Mouse (Mus musculus): ENCODE data around the gene Olfr644. TPM values are rescaled to one million over a fixed set of nuclear protein-coding genes. Genes with fewer than 3 reads are reported as not detected.

Olfr644 gene
- not detected for total RNA-seq (2022)

DNA sequence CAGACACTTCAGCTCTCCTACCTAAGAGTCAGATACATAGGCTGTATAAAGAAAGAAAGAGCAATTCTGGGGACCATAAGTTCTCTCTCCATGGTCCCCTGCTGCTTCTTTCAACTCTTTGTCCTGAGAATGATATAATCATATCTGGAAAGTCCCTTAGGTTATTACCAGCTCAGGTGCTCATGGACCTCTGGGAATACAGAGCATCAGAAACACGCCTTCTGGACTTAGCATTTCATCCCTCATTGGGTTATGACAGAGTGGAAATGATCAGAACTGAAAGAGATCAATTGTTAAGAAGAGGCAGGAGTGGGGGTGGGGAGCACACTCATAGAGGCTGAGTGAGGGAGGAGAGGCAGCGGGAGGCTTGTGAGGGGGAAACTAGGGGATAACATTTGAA lies at the start of gene Olfr644:
Gene Olfr644 (minus strand): TSS at position 101 of the 400 bp plus-strand sequence.
- no peak for DNase-seq (ENCODE audit: low spot score in 2 of 2)

DNA sequence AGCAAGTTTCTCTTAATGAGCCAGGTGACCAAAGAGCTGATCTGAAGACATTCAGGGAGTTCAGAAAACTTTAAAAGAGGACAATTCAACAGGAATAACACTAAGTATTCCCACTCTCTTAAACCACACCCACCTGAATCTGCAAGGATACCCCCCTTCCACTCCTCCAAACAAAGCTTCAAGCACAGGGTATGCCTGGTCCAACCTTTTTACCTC lies 33.0 kb upstream of the Olfr644 start, which contains the start of gene Olfr646:
Gene Olfr646 (plus strand): TSS at position 117 of the 216 bp plus-strand sequence.
- DNase-seq (ENCODE audit: low spot score in 2 of 2) = no peak

DNA sequence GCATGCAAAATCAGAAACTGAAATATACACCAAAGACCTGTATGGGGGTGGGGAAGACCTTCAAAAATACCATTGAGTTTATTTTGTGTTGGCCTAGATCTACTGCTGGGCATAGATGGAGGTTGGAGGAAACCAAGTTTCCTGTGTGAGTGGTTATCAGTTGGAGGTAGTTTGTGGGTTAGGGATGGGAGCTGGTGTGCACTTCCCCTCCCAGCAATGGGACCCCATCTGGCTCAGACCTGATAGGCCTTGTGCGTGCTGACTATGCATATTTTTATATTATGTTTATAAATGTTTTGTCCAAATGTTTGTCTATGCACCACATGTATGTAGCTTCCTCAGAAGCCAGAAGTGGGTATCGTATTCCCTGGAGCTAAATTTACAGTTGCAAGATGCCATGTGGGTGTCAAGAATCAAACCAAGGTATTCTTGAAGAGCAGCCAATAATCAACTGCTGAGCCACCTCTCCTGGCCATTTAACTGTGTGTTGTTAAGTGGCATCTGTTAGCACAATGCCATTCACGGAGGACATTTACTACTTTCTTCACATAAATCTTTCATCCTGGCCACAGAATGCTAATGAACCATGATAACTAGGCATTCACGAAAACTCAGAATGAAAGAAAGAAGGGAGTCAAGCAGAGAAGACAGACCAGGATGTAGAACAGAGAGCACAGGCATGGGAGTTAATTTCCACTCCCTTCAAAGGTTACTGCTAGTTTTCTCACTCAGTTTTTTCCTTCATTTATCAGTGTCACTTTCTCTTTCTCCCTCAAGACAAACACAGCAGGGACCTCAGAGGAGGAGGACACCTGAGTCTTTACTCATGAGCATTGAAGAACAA lies 32.5 kb upstream of the Olfr644 start:
- DNase-seq (ENCODE audit: low spot score in 2 of 2) = no peak

GRCm38 (mm10) chr7:104085365-104085764 lies 13.7 kb upstream of the Olfr644 start, which contains the start of gene Olfr645:
TSS of gene Olfr645 (minus strand) at chr7:104085465.
- no peak for DNase-seq (ENCODE audit: low spot score in 2 of 2)

DNA sequence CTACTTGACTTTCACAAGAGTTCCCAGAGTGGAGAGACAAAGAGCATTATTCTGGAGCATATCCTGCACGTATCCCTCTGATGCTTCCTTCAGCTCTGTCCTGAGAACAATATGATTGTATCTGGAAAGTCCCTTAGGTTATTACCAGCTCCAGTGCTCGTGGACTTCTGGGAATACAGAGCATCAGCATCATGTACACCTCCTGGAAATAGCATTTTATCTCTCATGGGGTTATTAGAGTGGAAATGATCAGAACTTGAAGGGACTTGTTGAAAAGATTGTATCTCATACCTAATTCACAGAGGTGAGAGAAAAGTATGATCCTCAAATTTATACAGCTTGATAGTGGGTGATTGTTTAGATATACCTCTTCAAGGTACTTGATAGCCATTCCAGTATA lies 10.3 kb downstream of the Olfr644 start, which contains the start of gene 4930516K23Rik:
Gene 4930516K23Rik (minus strand): TSS at position 101 of the 400 bp plus-strand sequence.
- DNase-seq (ENCODE audit: low spot score in 2 of 2) = no peak

DNA sequence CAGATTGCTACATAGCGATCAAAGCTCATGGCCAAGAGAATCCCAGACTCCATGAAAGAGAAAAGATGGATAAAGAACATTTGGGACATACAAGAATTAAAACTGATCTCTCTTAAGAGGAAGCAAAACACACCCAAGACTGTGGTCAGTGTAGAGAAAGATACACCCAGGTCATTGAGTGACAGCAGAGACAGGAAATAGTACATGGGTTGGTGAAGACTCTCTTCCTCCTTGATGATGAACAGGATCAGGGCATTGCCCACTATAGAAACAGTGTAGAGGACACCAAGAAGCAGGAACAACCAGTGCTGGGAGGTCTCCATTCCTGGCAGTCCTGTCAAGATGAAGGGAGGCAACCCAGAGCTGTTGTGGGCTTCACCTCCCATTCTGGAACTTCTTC lies 12.5 kb downstream of the Olfr644 start:
- no peak for DNase-seq (ENCODE audit: low spot score in 2 of 2)

DNA sequence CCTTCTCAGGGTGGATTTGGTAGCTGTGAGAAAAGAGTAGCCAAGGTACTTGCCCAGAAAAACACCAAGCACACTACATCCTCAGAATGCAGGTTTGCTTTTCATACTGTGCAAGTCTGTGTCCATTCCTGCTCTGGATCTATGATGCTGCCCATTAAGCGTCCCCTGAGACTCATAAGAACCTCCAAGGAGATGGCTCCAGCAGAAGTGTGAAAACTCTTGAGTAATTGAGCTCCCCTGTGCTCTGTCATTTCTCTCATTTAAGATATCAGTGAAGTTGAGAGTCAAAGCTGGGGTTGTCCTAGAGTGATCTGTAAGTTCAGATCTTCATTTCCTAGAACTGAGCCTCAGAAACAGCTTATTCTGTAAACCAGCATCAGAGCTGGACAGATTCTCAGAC lies 19.1 kb downstream of the Olfr644 start, which contains the start of gene Olfr642:
Gene Olfr642 (minus strand): TSS at position 101 of the 400 bp plus-strand sequence.
- no peak for DNase-seq (ENCODE audit: low spot score in 2 of 2)

GRCm38 (mm10) chr7:104050745-104051144 lies 20.9 kb downstream of the Olfr644 start:
- no peak for DNase-seq (ENCODE audit: low spot score in 2 of 2)

DNA sequence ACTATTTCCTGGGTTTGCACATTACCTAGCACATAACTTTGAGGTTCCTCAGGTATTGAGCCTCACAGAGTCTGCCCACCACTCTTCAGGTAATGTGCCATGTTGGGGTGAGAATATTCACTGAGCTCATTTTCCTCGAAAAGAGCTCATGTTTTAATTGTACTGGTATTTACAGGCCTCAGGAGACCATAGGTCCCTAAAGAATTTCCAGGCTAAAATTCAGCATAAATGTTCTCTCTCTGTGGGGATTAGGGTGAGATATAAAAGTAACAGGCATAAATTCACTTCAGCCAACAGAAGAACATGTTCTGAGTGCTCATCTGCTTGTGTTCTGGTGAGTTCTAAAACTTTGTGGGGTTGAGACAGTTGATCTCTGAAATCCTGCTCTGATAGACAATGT lies 36.5 kb downstream of the Olfr644 start, which contains the start of gene Olfr641:
Gene Olfr641 (plus strand): TSS at position 301 of the 400 bp plus-strand sequence.
- no peak for DNase-seq (ENCODE audit: low spot score in 2 of 2)

GRCm38 (mm10) chr7:104026978-104027377 lies 44.7 kb downstream of the Olfr644 start:
- no peak for DNase-seq (ENCODE audit: low spot score in 2 of 2)

GRCm38 (mm10) chr7:104025473-104025872 lies 46.2 kb downstream of the Olfr644 start, which contains the start of gene Olfr640:
TSS of gene Olfr640 (minus strand) at chr7:104025573.
- no peak for DNase-seq (ENCODE audit: low spot score in 2 of 2)

DNA sequence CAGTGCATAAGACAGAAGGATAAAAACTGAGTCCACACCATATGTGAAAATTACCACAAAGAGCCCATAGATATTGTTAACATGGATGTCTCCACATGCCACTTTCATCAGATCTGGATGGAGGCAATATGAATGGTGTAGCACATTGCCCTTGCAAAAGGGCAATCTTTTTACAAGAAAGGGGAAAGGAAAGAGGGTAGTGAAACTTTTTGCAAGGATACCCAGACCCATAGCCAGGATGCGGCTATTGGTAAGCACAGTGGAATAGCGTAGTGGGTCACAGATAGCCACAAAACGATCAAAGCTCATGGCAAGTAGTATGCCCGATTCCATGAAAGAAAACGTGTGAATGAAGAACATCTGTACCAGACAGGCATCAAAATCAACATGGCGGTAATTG lies 50.0 kb downstream of the Olfr644 start:
- no peak for DNase-seq (ENCODE audit: low spot score in 2 of 2)

DNA sequence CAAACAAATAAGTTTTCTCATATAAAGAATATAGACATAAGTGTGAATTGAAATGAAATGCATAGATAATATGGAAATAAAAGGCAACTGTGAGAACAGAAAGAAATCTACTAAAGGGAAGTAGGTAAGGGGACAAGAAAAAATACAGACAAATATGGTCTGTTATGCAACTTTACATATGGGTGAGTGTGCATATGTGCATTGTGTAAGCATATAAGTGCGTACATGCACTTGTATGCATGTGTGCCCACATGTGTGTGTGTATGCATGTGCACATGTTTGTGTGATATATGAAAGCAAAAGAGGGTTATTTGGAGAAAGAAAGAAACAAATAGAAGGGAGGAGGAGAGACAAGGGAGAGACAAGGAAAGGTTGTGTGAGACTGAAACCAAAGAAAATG lies 52.7 kb downstream of the Olfr644 start:
- DNase-seq (ENCODE audit: low spot score in 2 of 2) = no peak

- no peak for DNase-seq (ENCODE audit: low spot score in 2 of 2)
These were observed 54.5 kb downstream of the Olfr644 start, which contains the start of gene Olfr639 for GRCm38 (mm10) chr7:104017203-104017602. TSS of gene Olfr639 (minus strand) at chr7:104017303.

Other genes with a start within 250 kb of the Olfr644 start
- 100 to 1,000 TPM; 155 to 350 (median 222) TPM for gene Hbb-bs, start 243.8 kb downstream of the Olfr644 start, total RNA-seq (2022)
- gene Hbb-bh2, start 231.3 kb downstream of the Olfr644 start, total RNA-seq (2022) = not detected
- not detected for gene Hbb-bh1, start 228.7 kb downstream of the Olfr644 start, total RNA-seq (2022)
- not detected for gene Hbb-y, start 218.7 kb downstream of the Olfr644 start, total RNA-seq (2022)
- gene Olfr66, start 185.6 kb downstream of the Olfr644 start, total RNA-seq (2022) = not detected
- gene Olfr64, start 177.4 kb downstream of the Olfr644 start, total RNA-seq (2022) = not detected
- not detected for gene Olfr65, start 168.4 kb downstream of the Olfr644 start, total RNA-seq (2022)
- not detected for gene Olfr631, start 143.0 kb downstream of the Olfr644 start, total RNA-seq (2022)
- gene Olfr632, start 137.5 kb downstream of the Olfr644 start, total RNA-seq (2022) = not detected
- not detected for gene Olfr633, start 127.4 kb downstream of the Olfr644 start, total RNA-seq (2022)
- under 1 TPM in 3 of 4 experiments, not detected in 1; 0.04 to 0.05 (median 0.04) TPM for gene Olfr635, start 100.7 kb downstream of the Olfr644 start, total RNA-seq (2022)
- not detected for gene Olfr638, start 73.1 kb downstream of the Olfr644 start, total RNA-seq (2022)
- under 1 TPM in 3 of 4 experiments, not detected in 1; 0.06 to 0.31 (median 0.18) TPM for gene Olfr639, start 54.6 kb downstream of the Olfr644 start, total RNA-seq (2022)
- gene Olfr640, start 46.3 kb downstream of the Olfr644 start, total RNA-seq (2022) = not detected
- gene Olfr641, start 36.4 kb downstream of the Olfr644 start, total RNA-seq (2022) = not detected
- gene Olfr642, start 19.2 kb downstream of the Olfr644 start, total RNA-seq (2022) = not detected
- gene 4930516K23Rik, start 10.4 kb downstream of the Olfr644 start, total RNA-seq (2022) = not detected
- not detected for gene Olfr645, start 13.6 kb upstream of the Olfr644 start, total RNA-seq (2022)
- not detected for gene Olfr646, start 33.0 kb upstream of the Olfr644 start, total RNA-seq (2022)
- gene Ubqln5, start 58.0 kb upstream of the Olfr644 start, total RNA-seq (2022) = not detected
- gene Olfr643, start 65.5 kb upstream of the Olfr644 start, total RNA-seq (2022) = not detected
- not detected for gene Ubqln3, start 71.4 kb upstream of the Olfr644 start, total RNA-seq (2022)
- not detected for gene Ubqlnl, start 78.7 kb upstream of the Olfr644 start, total RNA-seq (2022)
- gene Olfm5, start 93.0 kb upstream of the Olfr644 start, total RNA-seq (2022) = not detected
- gene Olfr648, start 111.5 kb upstream of the Olfr644 start, total RNA-seq (2022) = under 1 TPM; 0.14 to 0.31 (median 0.22) TPM
- not detected for gene Olfr649, start 124.1 kb upstream of the Olfr644 start, total RNA-seq (2022)
- under 1 TPM; 0.14 to 0.29 (median 0.16) TPM for gene Trim6, start 146.9 kb upstream of the Olfr644 start, total RNA-seq (2022)
- gene Trim34a, start 172.6 kb upstream of the Olfr644 start, total RNA-seq (2022) = 1 to 10 TPM; 1.7 to 4.0 (median 2.7) TPM
- gene Trim5, start 216.2 kb upstream of the Olfr644 start, total RNA-seq (2022) = 1 to 10 TPM in 2 of 4 experiments, under 1 TPM in 2; 0.47 to 1.7 (median 1.2) TPM
- gene Trim12a, start 243.6 kb upstream of the Olfr644 start, total RNA-seq (2022) = 1 to 10 TPM; 2.6 to 5.4 (median 4.4) TPM

Measured in layer of hippocampus, adult 8-10 months (tissue).